Mouse (Mus musculus) cortical plate, adult 2 months (tissue): Measurements from ENCODE around the gene Tacstd2. TPM values are rescaled to one million over a fixed set of nuclear protein-coding genes. Genes with fewer than 3 reads are reported as not detected.

ENCODE experiments used
- H3K27ac ChIP-seq: fragments of 200-500 bp; 2 replicates; pipeline ENCODE4 v1.5.1; 2012; ENCODE audit warnings: low read length, control low read depth, inconsistent platforms; ENCODE audit not compliant: insufficient read depth
- H3K4me1 ChIP-seq: fragments of 200-500 bp; 2 replicates; pipeline ENCODE4 v1.6.1; 2011; ENCODE audit warnings: low read length; ENCODE audit not compliant: control insufficient read depth, insufficient read depth
- H3K4me3 ChIP-seq: fragments of 200-500 bp; 2 replicates; pipeline ENCODE4 v1.5.1; 2011; ENCODE audit warnings: mild to moderate bottlenecking, low read length, control low read depth; ENCODE audit not compliant: insufficient read depth
- CTCF ChIP-seq: fragments of 200-500 bp; IDR thresholded peaks from 2 replicates; pipeline ENCODE4 v1.5.1; 2011; ENCODE audit warnings: mild to moderate bottlenecking, control low read depth, low read length; ENCODE audit not compliant: insufficient read depth; ENCODE audit errors: extremely low read depth
- POLR2A ChIP-seq: fragments of 200-500 bp; IDR thresholded peaks from 2 replicates; pipeline ENCODE4 v1.6.1; 2011; ENCODE audit warnings: mild to moderate bottlenecking, low read length, control low read depth; ENCODE audit not compliant: insufficient read depth; ENCODE audit errors: extremely low read depth
- polyA plus RNA-seq: library from polyadenylated mRNA; depleted of rRNA; stranded (reverse); fragments of >200 nt; gene quantifications from 2 replicates; pipeline ENCODE4 v1.2.3, GENCODE M21; 2012; rRNA removed

The Tacstd2 gene
- 0.10 and 0.19 TPM in 2 replicates for polyA plus RNA-seq

GRCm38 (mm10) chr6:67535777-67536054, at the start of gene Tacstd2:
Gene Tacstd2, minus strand, starts transcription at chr6:67535796.
- no peaks in the 10 kb centered on the region for H3K4me1 ChIP-seq
- H3K4me3 ChIP-seq, result peak within 1 kb of the TSS; percentile 10
- TF ChIP-seq POLR2A, result no peak
- no peak for TF ChIP-seq CTCF
- no peak within 1 kb of the TSS for H3K27ac ChIP-seq

- Histone ChIP-seq H3K4me1 (no peaks in the 10 kb centered on the region), H3K27ac (no peak overlapping the region), H3K4me3 (no peak overlapping the region)
- TF ChIP-seq POLR2A, result no peak
- no peak for TF ChIP-seq CTCF
Measured at GRCm38 (mm10) chr6:67566270-67566669, 30.7 kb upstream of the Tacstd2 start.

- H3K4me1 ChIP-seq, result no peaks in the 10 kb centered on the region
- no peak overlapping the region for H3K4me3 ChIP-seq
- TF ChIP-seq CTCF (no peak), POLR2A (no peak)
- no peak overlapping the region for H3K27ac ChIP-seq
Measured at GRCm38 (mm10) chr6:67555376-67555775, 19.8 kb upstream of the Tacstd2 start.

- Histone ChIP-seq H3K4me3 (no peak overlapping the region), H3K4me1 (no peaks in the 10 kb centered on the region), H3K27ac (no peak overlapping the region)
- TF ChIP-seq POLR2A (no peak), CTCF (peak; percentile 39)
Measured at GRCm38 (mm10) chr6:67549550-67549949, 14.0 kb upstream of the Tacstd2 start.

- Histone ChIP-seq H3K4me1 (no peaks in the 10 kb centered on the region), H3K4me3 (peak overlapping the region; percentile 10), H3K27ac (no peak overlapping the region)
- TF ChIP-seq POLR2A, result no peak
- no peak for TF ChIP-seq CTCF
Measured at GRCm38 (mm10) chr6:67535005-67535776, 405 bp downstream of the Tacstd2 start.

GRCm38 (mm10) chr6:67534191-67535004, 1.2 kb downstream of the Tacstd2 start:
- Histone ChIP-seq H3K27ac (no peak overlapping the region), H3K4me3 (peak overlapping the region; percentile 10), H3K4me1 (no peaks in the 10 kb centered on the region)
- TF ChIP-seq POLR2A, result no peak
- no peak for TF ChIP-seq CTCF

GRCm38 (mm10) chr6:67532665-67533440, 2.7 kb downstream of the Tacstd2 start:
- peak overlapping the region; percentile 4; the same call in 1 of the 2 replicates for H3K4me3 ChIP-seq
- TF ChIP-seq CTCF (no peak), POLR2A (no peak)
- no peak overlapping the region for H3K27ac ChIP-seq
- no peaks in the 10 kb centered on the region for H3K4me1 ChIP-seq

- TF ChIP-seq CTCF (no peak), POLR2A (no peak)
- no peak overlapping the region for H3K4me3 ChIP-seq
- no peak overlapping the region for H3K27ac ChIP-seq
- H3K4me1 ChIP-seq, result no peaks in the 10 kb centered on the region
Measured at GRCm38 (mm10) chr6:67531822-67532162, 3.8 kb downstream of the Tacstd2 start.

- Histone ChIP-seq H3K4me1 (no peaks in the 10 kb centered on the region), H3K4me3 (no peak overlapping the region)
Measured at GRCm38 (mm10) chr6:67530992-67531821, 4.4 kb downstream of the Tacstd2 start.

More at GRCm38 (mm10) chr6:67530992-67531821, 4.4 kb downstream of the Tacstd2 start:
- TF ChIP-seq CTCF (0 out of 2 replicates have a peak, but pooled peaks have one; percentile 9), POLR2A (no peak)
- H3K27ac ChIP-seq, result no peak overlapping the region
